In genomic region chr7:82256936-82257335, GRCm38 (mm10) we compare ENCODE assay signal across 10 mouse cellular contexts.
"Had no signal": no experiment of that assay in that cellular context is flagged by ENCODE, and none has a peak within 500 bp of the region (broad histone marks: within the 10 kb centered on the region; RNA-seq: fewer than 3 reads in every experiment).

No protein-coding gene starts in this region.

- H3K36me3 ChIP-seq: limb, embryonic 15.5 days; liver, embryonic 12.5 days; midbrain, embryonic 13.5 days; stomach, embryonic 15.5 days had no signal

- H3K4me2 ChIP-seq: limb, embryonic 15.5 days; liver, embryonic 12.5 days; lung, embryonic 14.5 days; midbrain, embryonic 13.5 days; stomach, embryonic 15.5 days had no signal

- H3K4me3 ChIP-seq: limb, embryonic 15.5 days; liver, embryonic 12.5 days; midbrain, embryonic 13.5 days; stomach, embryonic 15.5 days had no signal

- H3K4me1 ChIP-seq: limb, embryonic 15.5 days; liver, embryonic 12.5 days; midbrain, embryonic 13.5 days; stomach, embryonic 15.5 days had no signal

- ATAC-seq: intestine, embryonic 16.5 days; liver, embryonic 12.5 days; midbrain, embryonic 13.5 days had no signal

- H3K9me3 ChIP-seq: limb, embryonic 15.5 days; liver, embryonic 12.5 days; midbrain, embryonic 13.5 days; stomach, embryonic 15.5 days had no signal

- H3K9ac ChIP-seq: limb, embryonic 15.5 days; liver, embryonic 12.5 days; lung, embryonic 14.5 days; midbrain, embryonic 13.5 days; stomach, embryonic 15.5 days had no signal

- H3K27me3 ChIP-seq: limb, embryonic 15.5 days; liver, embryonic 12.5 days; midbrain, embryonic 13.5 days; stomach, embryonic 15.5 days had no signal

- DNase-seq: lung, embryonic 14.5 days; lung, postnatal 10 days; right cerebral cortex, postnatal 25 days; thymus, postnatal 36 days had no signal

- H3K27ac ChIP-seq: kidney, postnatal 0 days; limb, embryonic 15.5 days; liver, embryonic 12.5 days; midbrain, embryonic 13.5 days; stomach, embryonic 15.5 days had no signal
